Mouse (Mus musculus) G1E (cell line): ENCODE measurements around the gene Nrf1.

Experiments used
- CTCF ChIP-seq: IDR thresholded peaks from 2 replicates; pipeline ENCODE4 v1.5.1; 2012; ENCODE audit warnings: low read depth, low read length, inconsistent platforms, mixed read lengths
- GATA1 ChIP-seq: IDR thresholded peaks from 2 replicates; pipeline ENCODE4 v1.6.1; 2012; ENCODE audit warnings: borderline replicate concordance, low read length, inconsistent platforms, mixed read lengths
- GATA2 ChIP-seq: IDR thresholded peaks from 2 replicates; pipeline ENCODE4 v1.6.1; 2012; ENCODE audit warnings: low read depth, low read length, inconsistent platforms, borderline replicate concordance
- POLR2AphosphoS5 ChIP-seq: IDR thresholded peaks from 2 replicates; pipeline ENCODE4 v1.6.1; 2012; ENCODE audit warnings: low read depth, low read length, inconsistent platforms; ENCODE audit not compliant: insufficient replicate concordance
- TAL1 ChIP-seq: conservative IDR thresholded peaks from 2 replicates; pipeline ENCODE4 v1.6.1; 2012; ENCODE audit warnings: low read depth, low read length, inconsistent platforms, mixed read lengths

DNA sequence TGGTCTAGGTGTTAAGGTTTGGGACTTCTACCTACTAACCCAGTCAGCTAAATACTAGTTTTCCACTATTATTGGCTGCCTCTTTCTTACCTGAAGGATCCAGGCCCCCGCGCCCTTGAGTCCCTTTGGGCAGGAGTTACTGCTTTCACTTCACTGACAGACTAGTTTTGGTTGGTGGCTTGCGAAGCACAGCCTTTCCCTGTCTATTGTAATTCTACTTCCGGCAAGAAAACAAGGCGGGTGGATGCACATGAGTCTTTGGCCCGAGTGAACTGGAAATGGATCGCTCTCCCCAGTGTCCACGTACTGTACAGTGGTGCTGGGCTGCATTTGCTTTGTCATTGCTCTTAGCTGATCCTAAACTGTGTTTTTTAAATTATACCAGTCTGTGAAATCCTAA is 102.7 kb downstream of the Nrf1 start:
- TF ChIP-seq CTCF (no peak), POLR2AphosphoS5 (no peak), TAL1 (no peak), GATA1 (no peak), GATA2 (no peak)
